Mouse (Mus musculus) olfactory bulb, adult 2 months (tissue): Measurements from ENCODE around the gene Utrn. TPM values are rescaled to one million over a fixed set of nuclear protein-coding genes. Genes with fewer than 3 reads are reported as not detected.

Experiments used
- H3K27ac ChIP-seq: fragments of 200-500 bp; 2 replicates; pipeline ENCODE4 v1.5.1; 2012; ENCODE audit warnings: low read depth, low read length; ENCODE audit not compliant: insufficient read depth
- H3K4me1 ChIP-seq: fragments of 200-500 bp; 2 replicates; pipeline ENCODE4 v1.6.1; 2012; ENCODE audit warnings: low read length; ENCODE audit not compliant: control insufficient read depth, insufficient read depth
- H3K4me3 ChIP-seq: fragments of 200-500 bp; 2 replicates; pipeline ENCODE4 v1.5.1; 2012; ENCODE audit warnings: mild to moderate bottlenecking, low read depth, low read length, moderate library complexity; ENCODE audit not compliant: insufficient read depth
- CTCF ChIP-seq: fragments of 200-500 bp; IDR thresholded peaks from 2 replicates; pipeline ENCODE4 v1.5.1; 2012; ENCODE audit warnings: low read depth, mild to moderate bottlenecking, low read length, moderate library complexity; ENCODE audit not compliant: insufficient read depth
- POLR2A ChIP-seq: fragments of 200-500 bp; IDR thresholded peaks from 2 replicates; pipeline ENCODE4 v1.6.1; 2012; ENCODE audit warnings: mild to moderate bottlenecking, low read depth, low read length, moderate library complexity; ENCODE audit not compliant: insufficient read depth
- whole genome bisulfite sequencing: fragments of 180-500 bp; shearing (Covaris S2); methylation state at CpG from one replicate; pipeline ENCODE4 v1.1.7; 2018; 5-methylcytosine and 5-hydroxymethylcytosine counted together
- polyA plus RNA-seq: library from polyadenylated mRNA; stranded (reverse); fragments of >200 nt; gene quantifications from 2 replicates; pipeline ENCODE4 v1.2.4, GENCODE M21; 2012; ENCODE audit warnings: low replicate concordance; ENCODE audit not compliant: missing spikeins, insufficient read depth, insufficient read length

Gene Utrn
- polyA plus RNA-seq, 1 experiment = 80.1 TPM

- TF ChIP-seq CTCF (no peak), POLR2A (no peak)
- 56% methylated on average over 5 of the region's 5 CpGs for WGBS
- H3K27ac ChIP-seq = no peak overlapping the region
Observed at GRCm38 (mm10) chr10:12549261-12549660, 319.9 kb downstream of the Utrn start.

DNA sequence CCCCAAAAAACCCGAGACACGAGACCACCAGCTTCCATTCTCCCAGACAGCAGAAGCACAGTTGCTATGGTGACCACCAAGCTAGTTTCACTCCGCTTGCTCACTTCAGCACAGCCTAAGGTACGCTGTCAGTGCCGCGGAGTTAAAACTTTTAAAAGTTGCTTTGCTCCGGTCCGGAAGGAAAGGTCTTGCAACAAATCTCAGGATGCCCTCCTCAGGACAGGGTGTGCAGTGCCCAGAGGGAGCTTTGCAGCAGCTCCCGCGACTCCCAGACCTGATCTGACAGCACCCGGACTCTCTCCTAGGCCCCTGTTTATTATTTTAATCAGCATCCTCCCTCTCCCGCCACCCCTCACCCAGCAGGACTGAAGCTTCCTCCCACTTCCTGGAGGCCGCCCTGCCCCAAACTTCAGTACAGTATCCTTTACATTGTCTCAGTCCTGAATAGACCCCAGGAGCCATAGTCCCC is 320.5 kb downstream of the Utrn start:
- 3% methylated on average over 13 of the region's 13 CpGs for WGBS
- TF ChIP-seq CTCF (no peak), POLR2A (no peak)
- Histone ChIP-seq H3K27ac (no peak overlapping the region), H3K4me1 (peaks cover 13% of the 10 kb centered on the region), H3K4me3 (peak overlapping the region; percentile 23)

More at GRCm38 (mm10) chr10:12549261-12549660, 319.9 kb downstream of the Utrn start:
- Histone ChIP-seq H3K4me1 (peaks cover 13% of the 10 kb centered on the region), H3K4me3 (no peak overlapping the region)

- Histone ChIP-seq H3K4me1 (peaks cover 13% of the 10 kb centered on the region), H3K27ac (no peak overlapping the region), H3K4me3 (no peak overlapping the region)
- 24% methylated on average over 6 of the region's 6 CpGs for WGBS
- TF ChIP-seq POLR2A (no peak), CTCF (no peak)
Observed at GRCm38 (mm10) chr10:12547037-12547625, 322.0 kb downstream of the Utrn start.

GRCm38 (mm10) chr10:12545440-12545839 is 323.7 kb downstream of the Utrn start:
- Histone ChIP-seq H3K27ac (no peak overlapping the region), H3K4me1 (peaks cover 13% of the 10 kb centered on the region), H3K4me3 (no peak overlapping the region)
- TF ChIP-seq CTCF (no peak), POLR2A (no peak)
- 82% methylated on average over 2 of the region's 2 CpGs for WGBS

GRCm38 (mm10) chr10:12541757-12542156 is 327.4 kb downstream of the Utrn start:
- TF ChIP-seq POLR2A (no peak), CTCF (no peak)
- no peak overlapping the region for H3K27ac ChIP-seq
- H3K4me1 ChIP-seq = no peaks in the 10 kb centered on the region
- WGBS = 93% methylated on average over 1 of the region's 1 CpGs
- no peak overlapping the region for H3K4me3 ChIP-seq

GRCm38 (mm10) chr10:12535272-12535671 is 333.9 kb downstream of the Utrn start:
- Histone ChIP-seq H3K4me3 (no peak overlapping the region), H3K4me1 (no peaks in the 10 kb centered on the region), H3K27ac (no peak overlapping the region)
- no peak for TF ChIP-seq POLR2A
- TF ChIP-seq CTCF = no peak
- WGBS = 95% methylated on average over 1 of the region's 1 CpGs

DNA sequence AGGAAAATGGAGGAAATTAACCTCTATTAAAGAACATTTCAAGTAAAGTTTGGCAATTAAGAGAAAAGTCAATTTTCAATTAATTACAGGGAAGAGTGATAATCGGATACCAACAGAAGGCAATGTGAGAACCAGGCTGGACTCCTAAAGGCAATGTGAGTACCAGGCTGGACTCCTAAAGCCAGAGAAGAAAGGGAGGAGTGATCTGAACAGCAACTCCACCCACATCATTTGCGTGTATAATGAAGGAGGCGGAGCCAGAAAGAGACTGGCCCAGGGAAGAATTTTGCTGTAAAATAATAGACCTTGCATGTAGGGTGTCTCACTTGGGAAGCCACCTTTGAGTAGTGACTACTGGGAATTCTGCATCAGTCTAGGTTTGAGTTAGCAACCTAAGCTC is 334.4 kb downstream of the Utrn start:
- WGBS = 79% methylated on average over 3 of the region's 3 CpGs
- Histone ChIP-seq H3K4me1 (no peaks in the 10 kb centered on the region), H3K27ac (no peak overlapping the region), H3K4me3 (no peak overlapping the region)
- TF ChIP-seq POLR2A (no peak), CTCF (no peak)

- TF ChIP-seq CTCF = no peak
- TF ChIP-seq POLR2A = no peak
- WGBS = 99% methylated on average over 3 of the region's 3 CpGs
- H3K27ac ChIP-seq = no peak overlapping the region
- no peak overlapping the region for H3K4me3 ChIP-seq
- H3K4me1 ChIP-seq = no peaks in the 10 kb centered on the region
Observed at GRCm38 (mm10) chr10:12534301-12534700, 334.9 kb downstream of the Utrn start.

DNA sequence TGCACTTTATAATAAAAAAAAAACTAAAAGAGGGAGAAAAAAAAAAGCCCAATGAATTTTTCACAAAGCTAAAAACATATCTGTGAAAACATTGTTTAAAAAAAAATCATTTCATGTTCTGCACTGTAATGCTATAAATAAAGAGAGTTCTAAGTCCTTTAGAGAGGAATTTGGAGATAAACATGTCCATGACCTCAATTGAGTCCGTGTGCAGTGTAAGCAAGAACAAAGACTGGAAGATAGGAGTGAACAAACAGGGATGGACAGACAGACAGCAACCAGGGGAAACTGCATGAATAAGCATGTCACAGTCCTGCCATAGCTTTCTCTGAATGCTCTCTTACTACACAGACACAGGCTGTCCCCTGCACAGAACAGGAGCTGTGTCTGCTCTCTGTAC is 347.1 kb downstream of the Utrn start:
- no peak overlapping the region for H3K4me3 ChIP-seq
- H3K27ac ChIP-seq = no peak overlapping the region
- TF ChIP-seq POLR2A = no peak
- TF ChIP-seq CTCF = no peak
- H3K4me1 ChIP-seq = no peaks in the 10 kb centered on the region
- WGBS = 91% methylated on average over 1 of the region's 1 CpGs
